ENCODE assay signal across 16 mouse cellular contexts in genomic region chr11:57162931-57163330, GRCm38 (mm10).
"Had no signal": no experiment of that assay in that cellular context is flagged by ENCODE, and none has a peak within 500 bp of the region (broad histone marks: within the 10 kb centered on the region; RNA-seq: fewer than 3 reads in every experiment).

No protein-coding gene starts in this region.

- DNase-seq: lung, embryonic 14.5 days; lung, postnatal 10 days; lung, postnatal 4 days; midbrain, embryonic 14.5 days; retina, postnatal 1 day; right cerebral cortex, postnatal 14 days; thymus, adult 2 months; thymus, postnatal 25 days; thymus, postnatal 4 days had no signal

- H3K27ac ChIP-seq: midbrain, embryonic 10.5 days; midbrain, embryonic 12.5 days; neural tube, embryonic 13.5 days; neural tube, embryonic 15.5 days; stomach, embryonic 15.5 days; stomach, postnatal 0 days had no signal

- H3K4me3 ChIP-seq: midbrain, embryonic 10.5 days; midbrain, embryonic 12.5 days; myocyte; neural tube, embryonic 13.5 days; neural tube, embryonic 15.5 days; stomach, embryonic 15.5 days had no signal
